Mouse (Mus musculus): Measurements from ENCODE around the gene Blzf1. TPM values are rescaled to one million over a fixed set of nuclear protein-coding genes. Genes with fewer than 3 reads are reported as not detected.

The Blzf1 gene
- 24.6 and 25.0 TPM in 2 replicates for total RNA-seq (2021)
- long read RNA-seq, experiment 1, transcript Blzf1-203 (7 exons, 2,430 nt): major isoform, 9 of 16 reads
- long read RNA-seq, experiment 1, partial matches to known transcripts: 3 of 16 reads
- long read RNA-seq, experiment 1, other reads (novel, unspliced or antisense): 4 of 16 reads
- long read RNA-seq, experiment 2, transcript Blzf1-203 (7 exons, 2,430 nt): major isoform, 11 of 13 reads
- long read RNA-seq, experiment 2, partial matches to known transcripts: 1 of 13 reads
- long read RNA-seq, experiment 2, other reads (novel, unspliced or antisense): 1 of 13 reads

DNA sequence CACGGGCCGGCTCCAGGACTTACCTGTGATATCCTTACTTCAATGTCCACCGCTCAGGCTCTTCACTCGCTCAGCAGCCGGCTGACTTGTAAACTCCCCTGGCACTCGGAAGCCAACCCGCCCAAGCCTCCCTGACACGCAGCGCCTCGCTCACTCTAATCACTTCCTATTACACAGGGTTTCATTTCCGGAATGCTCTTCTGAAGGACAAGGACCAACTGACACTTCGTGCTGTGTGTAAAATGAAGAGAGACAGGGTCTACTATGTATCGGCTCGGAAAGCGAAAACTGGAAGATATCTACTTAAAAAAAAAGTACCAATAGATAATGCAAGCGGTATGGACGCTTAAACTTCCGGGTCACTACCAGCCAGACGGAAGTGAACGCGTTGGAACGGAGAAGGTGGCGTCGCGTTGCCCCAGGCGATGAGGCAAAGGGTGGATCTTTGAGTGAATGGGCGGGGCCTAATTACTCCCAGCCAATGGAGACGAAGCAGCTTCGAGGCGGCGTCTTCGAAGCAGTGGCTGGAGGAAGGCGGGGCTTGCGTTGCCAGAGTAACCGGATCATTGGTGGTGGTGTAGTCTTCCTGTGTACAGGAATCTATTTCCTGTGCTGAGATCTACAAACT, at the start of gene Blzf1:
Blzf1 (minus strand) TSS at position 366 of the 628 bp plus-strand sequence.
- peak; percentile 99 for DNase-seq

DNA sequence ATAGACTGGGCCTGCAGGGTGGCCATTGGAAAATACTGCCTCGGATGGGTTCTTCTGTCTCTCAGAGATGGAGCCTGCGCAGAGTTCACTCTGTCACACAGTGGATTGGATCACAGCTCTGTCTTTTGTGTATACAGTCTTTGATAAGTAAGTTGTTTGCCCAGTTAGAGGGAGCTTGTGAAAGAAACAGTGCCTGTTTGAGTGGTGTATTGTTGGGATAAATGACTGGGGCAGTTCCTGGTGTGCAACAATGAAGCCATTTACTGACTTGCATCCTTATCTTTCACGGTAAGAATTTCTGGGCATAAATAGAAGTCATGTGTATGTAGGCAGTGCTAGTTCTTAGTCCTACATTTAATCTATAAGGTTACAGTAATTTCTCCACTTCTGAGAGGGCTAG, 46.2 kb upstream of the Blzf1 start:
- DNase-seq: no peak

DNA sequence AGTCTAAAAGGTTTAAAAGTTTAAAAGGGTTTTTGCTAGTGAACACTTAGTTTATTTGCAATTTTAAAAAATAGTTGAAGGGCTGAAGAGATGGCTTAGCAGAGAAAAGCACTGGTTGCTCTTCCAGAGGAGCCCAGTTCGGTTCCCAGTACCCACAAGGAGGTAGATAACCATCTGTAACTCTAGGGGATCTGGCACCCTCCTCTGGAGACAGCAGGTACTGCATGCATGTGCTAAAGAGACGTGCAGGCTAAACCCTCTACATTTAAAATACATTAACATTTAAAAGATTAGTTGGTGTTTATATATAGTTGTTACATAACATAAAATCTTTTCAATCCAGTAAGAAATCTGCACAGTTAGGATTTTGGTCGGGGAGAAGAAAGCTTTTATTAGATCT, 34.9 kb upstream of the Blzf1 start:
- peak; percentile 59 for DNase-seq

DNA sequence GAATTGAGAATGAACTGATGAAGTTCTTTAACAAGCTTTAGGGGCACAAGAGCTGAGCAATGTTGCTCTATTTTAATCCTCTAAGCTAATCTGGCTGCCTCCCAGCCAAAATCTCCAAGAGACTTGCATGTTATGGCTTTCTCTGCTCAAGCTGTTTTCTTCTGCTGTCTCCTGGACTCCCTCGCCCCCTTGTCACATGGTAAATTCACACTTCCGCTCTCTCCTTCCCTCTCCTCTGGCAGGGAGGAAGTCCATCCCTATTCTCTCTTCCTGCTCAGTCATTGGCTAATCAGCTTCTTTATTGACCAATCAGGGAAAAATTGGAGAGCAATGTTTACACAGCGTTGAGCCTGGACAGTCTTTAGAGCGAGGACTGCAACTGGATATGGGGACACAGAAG, 28.6 kb upstream of the Blzf1 start:
- DNase-seq: no peak

DNA sequence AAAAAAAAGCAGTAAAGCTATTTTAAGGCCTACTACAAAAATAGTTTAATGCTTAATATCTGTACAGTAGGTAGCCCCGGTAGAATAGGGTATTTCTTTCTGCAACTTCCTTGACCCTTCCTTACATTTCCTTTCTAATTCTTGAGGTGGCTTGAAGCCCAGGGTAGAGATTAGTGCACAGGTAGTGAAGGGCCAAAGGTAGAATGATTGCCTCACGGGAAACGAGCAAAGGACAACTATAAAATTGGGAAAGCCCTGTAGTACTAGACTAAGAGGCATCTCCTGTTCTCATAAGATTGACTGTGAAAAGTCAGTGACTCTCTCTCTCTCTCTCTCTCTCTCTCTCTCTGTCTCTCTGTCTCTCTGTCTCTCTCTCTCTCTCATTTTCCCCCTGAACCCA, 28.1 kb upstream of the Blzf1 start:
- no peak for DNase-seq

DNA sequence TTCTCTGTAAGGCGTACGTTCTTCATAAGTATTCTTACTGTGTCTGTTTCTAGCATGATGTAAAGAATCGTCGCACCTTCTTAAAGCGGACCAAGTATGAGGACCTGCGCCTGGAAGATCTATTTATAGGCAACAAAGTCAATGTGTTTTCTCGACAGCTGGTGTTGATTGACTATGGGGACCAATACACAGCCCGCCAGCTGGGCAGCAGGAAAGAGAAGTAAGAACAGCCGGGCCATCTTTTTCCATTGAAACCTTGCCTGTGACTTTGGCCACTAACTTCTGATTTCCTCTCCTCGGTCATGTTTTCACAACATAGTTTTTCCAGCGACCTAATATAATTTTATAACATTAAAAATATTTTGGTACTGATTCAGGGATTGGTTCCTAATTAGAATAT, 25.3 kb upstream of the Blzf1 start:
- DNase-seq: no peak

DNA sequence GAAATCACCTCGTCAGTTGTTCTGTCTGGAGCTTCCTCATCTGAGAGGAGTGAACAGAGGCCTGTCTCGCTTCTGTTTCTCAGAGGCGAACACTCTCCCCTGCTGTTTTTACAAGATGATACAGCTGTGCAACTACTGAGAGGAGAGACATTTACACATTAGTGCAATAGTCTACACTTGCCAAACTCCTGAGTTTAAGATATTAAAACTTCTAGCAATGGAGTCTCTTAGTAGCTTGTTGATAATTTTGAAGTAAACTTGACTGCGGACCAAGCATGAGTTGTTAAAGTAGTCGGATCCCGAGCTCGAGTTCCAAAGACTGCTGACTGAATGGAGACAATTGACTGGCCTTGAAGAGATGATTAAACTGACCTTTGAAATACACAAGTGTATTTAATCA, 20.5 kb upstream of the Blzf1 start:
- DNase-seq: no peak

DNA sequence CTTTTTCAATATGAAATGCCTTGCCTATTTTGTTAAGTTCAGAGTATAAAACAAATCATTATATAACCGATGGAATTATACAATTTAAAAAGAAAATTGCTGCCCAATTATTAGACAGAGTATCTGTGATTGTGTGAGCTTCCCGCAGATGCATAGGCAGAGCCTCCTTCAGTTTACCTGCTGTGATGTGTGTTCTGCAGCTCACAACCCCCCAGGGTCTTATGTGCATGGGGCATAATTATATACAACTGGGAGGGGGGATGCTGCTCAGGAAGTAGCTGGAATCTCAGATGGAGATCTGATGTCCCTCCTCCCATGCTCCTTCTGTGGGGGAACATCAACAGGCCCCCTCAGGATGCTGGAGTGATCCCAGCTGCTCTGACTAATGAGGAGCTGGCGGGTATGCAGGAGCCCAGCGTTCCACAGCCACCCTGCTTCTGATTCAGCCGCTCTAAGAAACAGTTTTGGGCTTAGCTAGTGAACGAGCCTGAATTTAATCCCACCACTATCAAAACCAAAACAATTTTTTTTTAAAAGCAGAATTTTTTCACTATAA, 19.4 kb upstream of the Blzf1 start:
- no peak for DNase-seq

DNA sequence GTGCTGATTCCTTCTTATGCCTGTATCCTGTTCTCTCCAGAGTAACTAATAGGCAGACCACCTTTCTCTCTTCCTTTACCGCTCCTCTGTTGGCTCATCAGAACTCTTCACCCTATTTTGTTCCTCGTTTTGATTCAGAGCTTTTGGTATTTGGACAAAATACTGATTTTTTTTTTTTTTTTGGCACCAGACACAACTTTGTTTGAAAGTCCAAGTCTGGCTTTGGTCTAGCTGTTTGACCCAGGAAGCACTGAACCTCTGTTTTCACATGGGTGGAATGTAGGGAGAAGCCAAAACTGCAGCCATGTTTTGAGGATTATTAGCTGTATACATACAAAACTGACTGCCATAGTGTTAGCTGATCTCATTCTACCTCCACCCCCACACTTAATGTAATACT, 17.6 kb upstream of the Blzf1 start:
- no peak for DNase-seq

DNA sequence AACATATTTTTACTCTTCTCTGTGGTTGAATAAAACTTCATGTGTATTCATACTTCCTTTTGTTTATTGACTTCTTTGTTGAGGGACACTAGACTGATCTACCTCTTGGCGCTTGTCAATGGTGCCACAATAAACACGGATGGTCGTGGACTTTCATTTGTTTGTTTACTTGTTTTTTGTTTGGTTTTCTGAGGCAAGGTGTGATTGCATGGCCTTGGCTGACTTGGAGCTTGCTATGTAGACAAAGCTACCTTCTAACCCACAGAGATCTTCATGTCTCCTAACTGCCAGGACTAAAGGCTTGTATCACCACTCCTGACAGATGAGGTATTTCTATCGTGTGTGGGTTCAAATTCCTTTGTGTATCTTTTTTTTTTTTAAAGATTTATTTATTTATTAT, 16.9 kb upstream of the Blzf1 start:
- DNase-seq: no peak

DNA sequence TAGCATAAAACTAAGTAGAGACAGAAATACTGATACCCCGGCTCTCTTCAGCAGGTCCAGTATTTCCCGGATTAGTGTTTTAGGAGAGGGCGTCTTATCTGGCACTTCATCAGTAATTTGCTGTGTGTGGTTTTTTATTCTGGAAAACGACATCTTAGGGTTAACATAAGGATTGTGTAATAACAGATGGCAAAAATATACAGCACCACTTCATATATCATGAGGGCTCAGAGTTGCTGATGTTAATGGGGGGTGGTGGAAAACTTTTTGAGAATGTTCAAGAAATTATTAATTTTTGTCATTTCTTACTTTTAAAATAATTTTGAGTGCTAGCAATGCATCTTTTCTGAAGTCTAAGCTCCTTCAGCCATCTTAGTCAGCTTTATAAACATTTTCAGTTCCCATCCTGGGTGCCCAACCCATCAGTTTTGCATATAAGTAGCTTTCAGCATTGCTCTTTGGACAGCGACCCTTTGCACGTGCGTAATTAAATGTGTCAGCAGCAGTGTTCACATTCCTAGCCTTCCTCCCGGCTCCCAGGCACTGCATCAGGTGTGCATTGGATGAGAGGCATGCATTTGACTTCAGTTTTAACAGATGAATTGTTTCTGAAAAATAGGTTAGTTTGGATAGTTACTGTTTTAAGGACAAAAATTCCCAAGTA, 15.8 kb upstream of the Blzf1 start:
- no peak for DNase-seq

DNA sequence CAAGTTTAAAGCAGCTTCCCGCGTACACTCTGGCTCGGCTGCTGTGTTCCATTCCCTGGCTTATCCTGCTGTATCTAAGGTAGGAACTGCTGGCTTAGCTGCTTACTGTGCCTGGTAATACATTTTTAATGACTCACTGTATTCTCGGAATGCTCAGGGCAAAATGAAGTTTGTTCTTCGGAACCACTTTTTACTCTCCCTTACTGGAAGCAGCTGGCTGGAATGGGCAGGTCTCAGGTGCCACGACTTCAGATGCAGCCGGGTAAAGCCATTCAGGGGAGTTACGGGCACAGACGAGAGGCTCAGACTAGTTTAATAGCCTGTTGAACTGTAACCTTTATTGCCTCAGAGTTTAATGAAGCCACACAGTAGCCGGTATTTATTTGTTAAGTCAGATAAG, 14.1 kb upstream of the Blzf1 start:
- DNase-seq: no peak

DNA sequence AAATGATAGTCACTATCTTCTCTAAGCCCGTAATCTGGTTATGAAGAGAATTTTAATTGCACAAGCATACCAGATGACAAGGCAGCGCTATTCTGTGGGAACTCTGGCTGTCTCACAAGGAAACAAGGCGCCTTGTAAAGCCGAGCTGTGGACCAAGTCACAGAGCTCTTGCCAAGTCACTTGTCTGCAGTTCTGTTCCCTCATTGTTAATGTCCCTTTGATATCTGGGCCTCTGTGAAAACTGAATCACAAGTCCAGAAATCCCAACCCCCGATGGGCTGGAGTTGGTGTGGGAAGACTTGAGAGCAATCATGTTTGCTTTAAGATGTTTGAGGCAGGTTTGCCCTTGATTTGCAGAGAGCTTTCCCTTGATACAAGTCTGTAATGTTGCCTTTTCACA, 13.4 kb upstream of the Blzf1 start:
- no peak for DNase-seq

DNA sequence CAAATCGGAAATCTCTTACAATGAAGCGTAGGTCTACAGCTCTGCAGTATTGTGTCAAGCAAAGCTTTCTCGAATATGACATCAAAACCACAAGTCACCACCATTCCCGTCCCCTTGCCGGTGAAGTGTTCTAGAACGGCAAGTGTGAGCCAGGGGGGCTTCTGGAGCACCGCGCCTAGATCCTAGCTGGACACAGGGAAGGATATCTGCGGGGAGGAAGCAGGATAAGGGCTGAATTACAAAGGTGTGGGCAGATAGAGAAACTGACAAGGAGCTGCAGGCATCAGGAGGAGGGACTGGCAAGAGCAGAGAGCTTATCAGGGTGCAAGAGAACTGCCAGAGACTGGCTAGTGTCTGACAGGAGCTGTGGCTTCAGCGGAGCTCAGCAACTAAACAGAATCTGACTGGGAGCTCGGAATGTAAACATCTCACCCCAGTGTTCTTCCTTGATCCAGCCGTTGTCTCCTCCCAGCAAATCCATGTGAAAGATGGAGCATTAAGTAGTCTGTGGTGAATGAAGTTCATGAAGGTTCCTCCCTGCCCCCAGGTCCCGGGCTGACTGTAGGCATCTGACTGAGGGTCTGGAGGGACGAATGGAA, 12.4 kb upstream of the Blzf1 start:
- DNase-seq: no peak

DNA sequence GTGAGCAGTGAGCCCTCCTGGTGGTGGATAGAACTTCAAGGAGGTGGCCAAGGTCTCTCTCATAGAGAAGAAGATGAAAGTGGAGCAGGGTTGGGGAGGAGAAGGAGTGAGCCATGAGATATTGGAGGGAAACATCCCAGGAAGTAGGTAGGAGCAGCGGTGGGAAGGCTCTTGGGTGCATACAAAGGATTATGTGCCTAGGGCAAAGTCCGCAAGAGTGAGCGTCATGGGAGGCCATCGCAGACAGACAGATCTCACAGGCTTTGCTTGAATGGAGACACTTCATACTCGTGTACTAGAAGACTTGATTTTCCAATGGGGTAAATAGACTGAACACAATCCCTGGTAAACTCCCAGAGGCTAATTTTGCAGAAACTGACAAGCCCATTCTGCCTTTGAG, 11.2 kb upstream of the Blzf1 start:
- no peak for DNase-seq

DNA sequence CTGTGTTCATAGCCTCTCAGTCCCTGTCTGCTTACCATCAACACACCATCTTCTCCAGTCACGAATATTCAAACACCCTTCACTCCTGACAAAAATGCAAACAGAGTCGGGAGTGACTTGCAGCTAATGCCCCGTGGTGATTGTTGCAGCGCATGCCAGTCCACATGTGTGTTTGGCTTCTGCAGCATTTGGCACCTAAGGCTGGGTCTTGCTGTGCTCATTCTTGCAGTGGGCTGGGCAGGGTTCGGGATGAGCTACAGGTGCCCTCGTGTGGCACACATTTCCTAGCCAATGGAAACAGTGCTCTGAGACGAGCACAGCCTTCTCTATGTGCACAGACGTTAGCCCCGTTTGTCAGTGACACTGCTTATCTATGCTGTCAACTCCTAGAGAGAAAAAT, 10.0 kb upstream of the Blzf1 start:
- DNase-seq: no peak

DNA sequence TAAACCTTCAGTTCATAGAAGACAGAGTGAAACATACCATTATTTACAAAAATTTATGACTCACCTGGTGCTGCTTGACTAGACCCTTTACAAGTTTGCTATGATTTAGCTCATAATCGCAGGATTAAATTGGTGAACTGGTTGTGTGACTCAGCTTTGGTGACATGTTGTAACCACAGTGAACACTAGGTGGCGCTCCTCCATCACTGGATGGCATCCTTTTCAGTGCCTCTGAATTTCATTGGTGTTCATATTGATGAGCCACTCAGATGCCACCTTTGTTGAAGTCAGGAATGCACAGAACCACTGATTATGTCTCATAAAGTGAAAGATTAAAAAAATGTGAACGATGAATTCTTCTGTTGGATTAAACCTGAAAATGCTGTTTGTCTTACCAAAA, 9.4 kb upstream of the Blzf1 start:
- DNase-seq: peak; percentile 82

DNA sequence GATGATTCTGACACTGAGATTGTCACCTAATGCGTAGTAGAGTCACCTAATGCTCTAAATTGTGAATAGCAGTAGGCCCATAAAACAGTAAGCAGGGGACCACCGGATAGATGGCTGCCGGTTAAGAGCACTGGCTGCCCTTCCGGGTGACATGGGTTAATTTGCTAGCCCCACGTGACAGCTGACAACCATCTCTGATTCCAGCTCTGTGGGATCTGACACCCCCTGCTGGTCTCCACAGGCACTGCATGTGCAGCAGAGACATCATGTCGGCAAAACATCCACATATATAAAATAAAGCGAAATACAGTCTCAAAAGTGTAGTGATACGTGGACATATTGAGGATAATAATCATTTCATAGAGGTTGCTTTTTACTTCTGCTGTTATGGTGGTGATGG, 8.0 kb upstream of the Blzf1 start:
- peak; percentile 64 for DNase-seq

DNA sequence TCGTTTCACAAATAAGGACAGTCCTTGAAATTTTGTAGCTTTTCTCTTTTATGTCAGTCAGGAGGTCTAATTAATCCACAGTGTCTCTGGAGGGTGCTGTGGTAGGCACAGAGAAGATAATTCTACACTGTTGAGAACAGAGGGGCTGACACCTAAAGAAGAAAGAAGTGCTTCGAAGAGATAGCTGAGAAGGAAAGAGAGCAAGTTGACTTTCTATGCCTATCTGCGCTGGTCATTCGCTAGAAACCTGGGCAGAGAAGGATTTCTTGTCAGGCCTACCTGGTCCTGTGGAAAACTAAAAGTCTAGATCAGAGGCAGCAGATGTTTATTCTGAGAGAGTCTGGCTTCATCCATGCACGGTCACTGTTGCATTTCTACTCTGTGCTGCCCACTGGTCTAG, 6.8 kb upstream of the Blzf1 start:
- DNase-seq: no peak

DNA sequence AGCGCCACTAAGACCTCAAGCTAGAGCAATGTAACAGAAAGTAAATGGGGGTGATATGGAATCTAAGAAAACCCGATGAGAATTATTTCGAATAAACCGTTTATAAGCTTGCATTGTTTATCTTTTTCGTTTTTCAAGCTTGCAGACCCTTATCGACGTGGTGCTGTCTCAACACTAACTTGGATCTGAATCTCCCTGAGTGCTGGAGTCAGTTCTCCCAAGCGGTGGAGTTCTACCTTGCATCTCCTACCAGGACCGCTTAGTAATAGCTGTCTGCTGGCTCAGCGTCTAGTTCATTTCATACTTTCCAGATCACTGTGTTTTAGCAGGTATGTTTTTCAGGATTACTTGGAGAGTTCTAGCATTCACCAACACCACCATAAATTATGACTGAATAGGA, 633 bp upstream of the Blzf1 start:
- DNase-seq: peak; percentile 17

DNA sequence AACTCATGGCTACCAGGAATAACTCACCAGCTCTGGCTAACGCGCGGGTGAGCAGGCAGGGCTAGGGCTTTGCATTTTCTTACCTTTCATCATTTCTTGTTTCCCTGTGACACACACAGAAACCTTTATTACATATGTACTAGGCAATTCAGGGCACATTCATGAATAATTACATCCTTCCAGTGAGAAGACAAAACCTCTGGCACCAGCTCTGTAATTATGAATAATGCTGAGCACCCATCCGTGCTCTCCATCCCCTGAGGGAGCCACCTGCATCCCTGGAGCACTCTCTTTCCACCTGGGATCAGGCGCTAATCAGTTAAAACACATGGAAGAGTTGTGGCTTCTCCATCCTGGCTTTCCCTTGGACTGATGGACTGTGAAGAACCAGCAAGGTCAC, 3.5 kb downstream of the Blzf1 start, which contains the start of gene Nme7:
Nme7 (plus strand) TSS at position 301 of the 400 bp plus-strand sequence.
- no peak for DNase-seq

DNA sequence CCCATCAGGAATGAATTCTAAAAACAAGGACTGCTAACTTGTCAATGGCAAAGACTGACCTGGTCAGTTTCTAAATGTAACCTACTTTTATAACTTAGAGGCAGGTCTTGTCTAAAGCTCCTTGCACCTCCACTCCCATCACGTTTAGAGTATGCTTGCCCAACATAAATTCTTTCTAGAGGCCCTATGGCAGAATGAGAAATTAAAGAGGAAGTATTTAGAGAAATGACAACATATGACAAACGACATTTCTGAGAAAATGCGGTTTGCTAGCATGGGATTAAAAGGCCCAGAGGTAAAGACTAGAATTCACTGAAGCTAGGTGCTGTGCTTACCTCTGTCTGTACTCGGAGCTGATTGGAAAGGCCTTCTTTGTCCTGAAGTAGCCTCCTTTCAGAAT, 5.3 kb downstream of the Blzf1 start:
- no peak for DNase-seq

DNA sequence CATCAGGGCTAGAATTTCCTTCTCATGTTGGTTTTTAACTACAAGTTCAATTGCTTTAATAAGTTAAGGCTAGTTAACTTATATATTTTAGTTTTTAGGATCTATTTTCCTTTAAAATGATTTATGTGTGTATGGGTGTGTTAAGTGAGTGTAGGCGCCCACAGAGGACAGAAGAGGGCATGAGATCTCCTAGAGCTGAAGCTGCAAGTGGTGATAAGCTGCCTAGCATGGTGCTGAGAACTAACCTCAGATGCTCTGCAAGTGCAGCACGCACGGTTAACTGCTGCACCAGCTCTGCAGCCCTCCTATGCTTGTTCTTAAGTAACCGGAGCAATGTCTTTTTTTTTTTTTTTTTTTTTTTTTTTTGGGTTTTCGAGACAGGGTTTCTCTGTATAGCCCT, 10.8 kb downstream of the Blzf1 start:
- DNase-seq: no peak

Measured in adrenal gland, postnatal 14 days (tissue).